Mouse (Mus musculus) C2C12 (cell line): ENCODE results near the gene Foxj2. TPM values are rescaled to one million over a fixed set of nuclear protein-coding genes. Genes with fewer than 3 reads are reported as not detected.
A peak's percentile ranks its signal among the peaks of the same experiment; 100 is the strongest.

Source experiments
- H3K27me3 ChIP-seq: one replicate; pipeline ENCODE4 v1.6.1; 2011; ENCODE audit not compliant: control insufficient read depth, insufficient read depth, insufficient read length
- H3K36me3 ChIP-seq: one replicate; pipeline ENCODE4 v1.6.1; 2011; ENCODE audit not compliant: control insufficient read depth, insufficient read depth
- H3K4me3 ChIP-seq: one replicate; pipeline ENCODE4 v1.5.1; 2011; ENCODE audit warnings: mild to moderate bottlenecking, control low read depth; ENCODE audit not compliant: poor library complexity, insufficient read depth, severe bottlenecking
- H3K79me2 ChIP-seq: one replicate; pipeline ENCODE4 v1.6.1; 2011; ENCODE audit not compliant: control insufficient read depth, insufficient read depth
- H3K79me3 ChIP-seq: one replicate; pipeline ENCODE4 v1.6.1; 2011; ENCODE audit warnings: low read depth, control low read depth
- H3ac ChIP-seq: one replicate; pipeline ENCODE3; 2011; ENCODE audit warnings: low read depth; ENCODE audit not compliant: control insufficient read depth, insufficient read length
- CEBPB ChIP-seq: IDR thresholded peaks from one replicate; pipeline ENCODE4 v1.6.1; 2011; ENCODE audit warnings: low read depth, mild to moderate bottlenecking, control low read depth, moderate library complexity
- CTCF ChIP-seq: IDR thresholded peaks from one replicate; pipeline ENCODE4 v1.5.1; 2011; ENCODE audit not compliant: control insufficient read depth, insufficient read depth, insufficient read length
- FOSL1 ChIP-seq: IDR thresholded peaks from one replicate; pipeline ENCODE4 v1.8.0; 2011; ENCODE audit warnings: mild to moderate bottlenecking, low read length; ENCODE audit not compliant: poor library complexity, insufficient read depth, severe bottlenecking
- MAX ChIP-seq: IDR thresholded peaks from one replicate; pipeline ENCODE4 v1.6.1; 2011; ENCODE audit warnings: mild to moderate bottlenecking, control low read depth
- MYOD1 ChIP-seq: IDR thresholded peaks from one replicate; pipeline ENCODE4 v1.6.1; 2011; ENCODE audit warnings: low read depth; ENCODE audit not compliant: control insufficient read depth, insufficient read length
- MYOG ChIP-seq: IDR thresholded peaks from one replicate; pipeline ENCODE4 v1.6.1; 2011; ENCODE audit not compliant: control insufficient read depth, insufficient read length; ENCODE audit errors: extremely low read depth
- USF1 ChIP-seq: IDR thresholded peaks from one replicate; pipeline ENCODE4 v1.6.1; 2011; ENCODE audit warnings: low read depth, mild to moderate bottlenecking, control low read depth, moderate library complexity
- polyA plus RNA-seq: library from polyadenylated mRNA; unstranded; fragments of >200 nt; fragmentation: generic; extraction: Trizol; gene quantifications from one replicate; pipeline ENCODE4 v1.2.1, GENCODE M21; 2012; ENCODE audit warnings: missing spikeins

Foxj2 gene
- polyA plus RNA-seq, 1 experiment: 6.5 TPM

DNA sequence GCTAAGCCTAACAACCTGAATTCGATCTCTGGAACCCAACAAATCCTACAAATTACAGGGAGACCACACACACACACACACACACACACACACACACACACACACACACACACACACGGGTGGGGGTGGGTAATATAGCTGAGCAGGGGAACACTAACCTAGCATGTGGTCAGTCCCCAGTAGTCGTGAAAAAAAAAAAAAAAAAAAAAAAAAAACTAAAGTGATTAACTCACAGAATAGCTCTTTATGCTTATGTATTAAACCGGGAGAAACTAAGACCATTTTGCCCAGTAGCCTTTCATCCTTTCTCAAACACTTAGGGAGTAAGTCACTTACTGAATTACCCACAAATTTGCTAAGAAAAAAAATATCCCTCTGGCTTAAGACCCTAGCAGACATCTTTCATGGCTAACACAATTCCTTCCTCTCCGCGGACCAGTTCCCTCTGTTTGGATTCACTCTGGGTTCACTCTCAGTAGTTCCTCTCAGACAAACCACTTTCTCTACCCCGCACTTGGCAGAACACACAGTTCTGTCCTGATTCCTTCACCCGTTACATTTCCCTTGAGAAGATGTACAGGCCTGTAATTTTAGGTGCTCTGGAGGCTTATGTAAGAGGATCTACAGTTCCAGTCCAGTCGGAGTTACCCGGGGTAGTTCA is 18.9 kb upstream of the Foxj2 start:
- peaks cover 4% of the 10 kb centered on the region for H3K27me3 ChIP-seq
- H3K36me3 ChIP-seq: no peaks in the 10 kb centered on the region
- no peak overlapping the region for H3ac ChIP-seq
- no peak for TF ChIP-seq MYOD1
- TF ChIP-seq CEBPB: no peak
- TF ChIP-seq FOSL1: no peak
- TF ChIP-seq MAX: no peak
- TF ChIP-seq MYOG: no peak
- no peak for TF ChIP-seq CTCF
- no peak for TF ChIP-seq USF1
- peak overlapping the region; percentile 11 for H3K4me3 ChIP-seq
- no peaks in the 10 kb centered on the region for H3K79me2 ChIP-seq
- no peaks in the 10 kb centered on the region for H3K79me3 ChIP-seq

DNA sequence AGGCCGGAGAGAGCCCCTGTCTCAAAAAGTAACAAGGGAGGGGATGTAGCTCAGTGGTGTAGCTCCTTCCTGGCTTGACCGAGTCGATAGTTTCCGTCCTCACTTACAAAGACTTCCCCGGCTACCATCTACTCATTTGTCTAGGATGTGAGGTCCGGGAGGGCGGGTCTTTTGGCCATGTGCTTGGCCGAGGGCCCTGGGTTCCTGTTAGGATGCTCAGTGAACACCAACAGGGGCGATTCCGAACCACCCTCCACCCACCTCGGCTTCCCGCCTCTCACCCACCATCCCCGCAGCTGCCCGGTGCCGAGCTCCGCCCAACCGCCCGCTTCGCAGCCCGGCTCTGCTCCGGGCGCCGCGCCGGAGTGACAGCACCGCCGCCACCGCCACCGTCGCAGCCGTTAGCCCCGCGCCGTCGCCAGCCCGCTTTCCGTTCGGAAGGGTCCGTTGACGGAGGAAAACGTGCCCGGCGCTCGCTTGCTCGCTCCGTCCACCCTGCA is 18.4 kb upstream of the Foxj2 start, which contains the start of gene Slc2a3:
TSS of gene Slc2a3 (minus strand) at position 340 of the 500 bp plus-strand sequence.
- no peaks in the 10 kb centered on the region for H3K79me2 ChIP-seq
- peaks cover 4% of the 10 kb centered on the region for H3K27me3 ChIP-seq
- H3K36me3 ChIP-seq: no peaks in the 10 kb centered on the region
- TF ChIP-seq FOSL1: no peak
- TF ChIP-seq CTCF: no peak
- no peak for TF ChIP-seq CEBPB
- TF ChIP-seq MYOG: no peak
- no peak for TF ChIP-seq MAX
- TF ChIP-seq USF1: no peak
- TF ChIP-seq MYOD1: no peak
- no peaks in the 10 kb centered on the region for H3K79me3 ChIP-seq
- peak within 1 kb of the TSS; percentile 11 for H3K4me3 ChIP-seq
- peak within 1 kb of the TSS; percentile 28 for H3ac ChIP-seq

DNA sequence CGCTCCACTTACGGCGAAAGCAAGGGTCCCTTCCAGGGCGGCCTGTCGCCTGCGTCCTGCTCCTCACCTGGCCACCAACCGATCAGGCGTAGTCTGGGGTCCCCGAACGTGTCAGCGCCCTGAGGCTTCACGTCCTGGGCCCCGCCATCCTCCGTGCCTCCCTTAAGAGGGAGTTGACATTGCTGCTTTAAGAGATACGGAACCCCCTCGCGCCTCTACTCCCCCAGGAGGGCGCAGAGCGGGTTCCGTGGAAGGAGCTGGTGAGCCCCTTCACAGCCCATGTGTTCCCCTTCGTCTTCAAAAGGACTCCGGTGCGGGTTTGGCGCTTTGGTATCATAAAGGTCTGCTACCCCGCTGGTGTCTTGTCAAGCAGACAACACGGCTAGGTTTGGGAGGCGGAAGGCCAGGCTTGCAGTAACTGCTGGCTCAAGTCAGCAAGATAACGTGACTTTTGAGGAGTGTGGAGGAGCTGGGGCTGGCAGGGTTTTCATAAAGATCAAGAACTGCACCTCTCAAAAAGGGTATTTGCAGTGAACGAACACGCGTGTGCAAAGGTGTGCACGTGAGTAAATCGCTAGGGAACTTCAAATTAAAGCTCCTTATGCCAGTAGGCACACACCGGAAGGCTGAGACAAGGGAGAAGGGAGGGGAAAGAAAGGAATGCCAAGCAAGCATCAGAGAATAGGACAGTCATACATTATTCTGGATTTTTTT is 17.8 kb upstream of the Foxj2 start:
- no peaks in the 10 kb centered on the region for H3K79me3 ChIP-seq
- H3K4me3 ChIP-seq: peak overlapping the region; percentile 11
- H3K79me2 ChIP-seq: no peaks in the 10 kb centered on the region
- H3ac ChIP-seq: peak overlapping the region; percentile 28
- TF ChIP-seq CEBPB (no peak), USF1 (no peak), MYOD1 (no peak), MAX (no peak), MYOG (no peak), FOSL1 (no peak), CTCF (no peak)
- peaks cover 4% of the 10 kb centered on the region for H3K27me3 ChIP-seq
- no peaks in the 10 kb centered on the region for H3K36me3 ChIP-seq

DNA sequence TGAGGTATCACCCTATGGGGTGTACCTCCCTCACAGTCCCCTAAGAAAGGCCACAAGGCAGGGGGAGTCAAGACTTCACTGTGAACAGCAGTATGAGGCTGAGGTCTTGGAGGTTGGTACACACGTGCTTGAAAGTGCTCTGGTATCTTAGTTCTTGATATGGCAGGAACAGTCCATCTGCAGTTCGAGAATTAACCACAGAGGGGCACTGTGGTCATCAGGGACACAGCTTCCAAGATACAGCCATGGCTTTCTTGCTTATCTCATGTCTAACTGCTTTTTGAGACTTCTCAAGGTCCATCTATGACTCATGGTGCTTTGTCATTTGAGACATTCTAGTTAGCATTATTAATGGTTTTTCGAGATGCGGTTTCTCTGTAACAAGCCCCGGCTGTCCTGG is 15.3 kb upstream of the Foxj2 start:
- H3K36me3 ChIP-seq: no peaks in the 10 kb centered on the region
- H3ac ChIP-seq: no peak overlapping the region
- H3K4me3 ChIP-seq: no peak overlapping the region
- peaks cover 4% of the 10 kb centered on the region for H3K27me3 ChIP-seq
- H3K79me3 ChIP-seq: no peaks in the 10 kb centered on the region
- no peaks in the 10 kb centered on the region for H3K79me2 ChIP-seq
- peak; percentile 8 for TF ChIP-seq MYOD1
- no peak for TF ChIP-seq USF1
- TF ChIP-seq CTCF: peak; percentile 47
- TF ChIP-seq FOSL1: no peak

DNA sequence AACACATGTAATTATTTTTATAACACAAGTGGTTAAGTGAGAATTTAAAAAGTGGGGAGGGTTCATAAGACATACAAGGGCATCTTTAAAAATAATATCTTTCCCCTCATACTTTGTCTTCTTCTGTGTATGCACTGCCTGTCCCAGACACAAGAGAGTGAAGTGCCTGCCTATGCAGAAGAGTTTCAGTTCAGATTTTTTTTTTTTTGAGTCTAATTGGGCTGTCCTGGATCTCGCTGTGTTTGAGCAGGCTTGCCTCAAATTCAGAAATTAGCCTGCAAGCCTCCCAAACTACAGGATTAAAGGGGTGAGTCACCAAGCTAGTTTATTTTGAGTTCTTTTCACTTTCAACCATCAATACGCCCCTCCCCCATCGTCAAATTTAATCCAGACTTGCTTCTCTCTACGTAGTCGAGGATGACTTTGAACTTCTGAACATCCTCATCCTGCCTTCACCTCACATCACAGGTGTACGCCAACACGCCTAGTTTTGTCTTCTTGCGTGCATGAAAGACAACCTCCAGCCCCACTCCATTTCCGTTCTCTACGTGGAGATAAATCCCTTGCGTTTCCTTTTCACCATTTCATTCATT is 9.6 kb upstream of the Foxj2 start:
- H3K79me2 ChIP-seq: no peaks in the 10 kb centered on the region
- no peaks in the 10 kb centered on the region for H3K27me3 ChIP-seq
- peak overlapping the region; percentile 38 for H3K4me3 ChIP-seq
- H3K79me3 ChIP-seq: no peaks in the 10 kb centered on the region
- H3K36me3 ChIP-seq: no peaks in the 10 kb centered on the region
- H3ac ChIP-seq: peak overlapping the region; percentile 33
- TF ChIP-seq MYOD1: no peak
- TF ChIP-seq CEBPB: no peak
